Mouse (Mus musculus): ENCODE data around the gene Cd22. TPM values are rescaled to one million over a fixed set of nuclear protein-coding genes. Genes with fewer than 3 reads are reported as not detected.
"Not testable (repeated sequence)": the region's sequence is repeated elsewhere in the genome, so short reads cannot be mapped to it uniquely, and the experiment has no call there.

Gene Cd22
- polyA plus RNA-seq, 1 experiment from 2014 or later, result not detected

DNA sequence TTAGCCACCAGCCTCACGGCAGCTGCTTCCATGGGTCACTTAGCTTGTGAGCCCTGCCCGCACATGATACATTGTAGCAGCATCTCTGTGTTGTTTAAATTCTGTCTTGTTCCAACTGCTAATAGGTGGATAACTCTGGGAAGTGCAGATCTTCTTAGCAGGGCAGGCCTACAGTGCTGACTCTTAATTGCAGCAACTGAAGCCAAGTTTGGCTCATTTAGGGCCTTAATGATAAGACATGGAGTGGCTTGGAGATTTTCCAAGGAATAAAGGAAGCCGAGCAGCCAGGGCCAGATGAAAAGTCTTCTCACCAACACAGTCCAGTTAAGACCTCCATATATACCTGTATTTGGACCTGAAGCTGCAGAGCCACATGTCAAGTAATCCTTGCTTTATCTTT is 39.8 kb downstream of the Cd22 start:
- H3K27me3 ChIP-seq (ENCODE audit: control insufficient read depth, insufficient read depth, low read length), result no peaks in the 10 kb centered on the region
- ATAC-seq (ENCODE audit: low FRiP score) (no peak), DNase-seq (ENCODE audit: low spot score) (no peak)

DNA sequence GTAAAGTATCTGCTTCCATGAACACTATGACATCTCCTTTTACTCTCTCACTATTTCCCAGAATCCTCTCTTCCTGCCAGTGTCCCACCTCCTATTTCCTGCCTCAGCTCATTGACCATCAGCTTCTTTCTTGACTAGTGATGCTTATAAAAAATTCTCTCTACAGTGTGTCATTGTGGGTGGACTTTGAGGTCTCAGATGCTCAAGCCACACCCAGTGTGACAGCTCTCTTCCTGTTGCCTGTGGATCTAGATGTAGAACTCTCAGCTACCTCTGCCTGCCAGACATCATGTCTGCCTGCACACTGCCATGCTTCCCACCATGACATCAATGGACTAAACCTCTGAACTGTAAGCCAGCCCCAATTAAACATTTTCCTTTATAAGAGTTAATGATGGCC is 42.9 kb downstream of the Cd22 start:
- H3K27me3 ChIP-seq (ENCODE audit: control insufficient read depth, insufficient read depth, low read length), result no peaks in the 10 kb centered on the region
- no peak for DNase-seq (ENCODE audit: low spot score)
- H3K4me3 ChIP-seq (ENCODE audit: low read depth, low read length), result no peak overlapping the region
- no peak overlapping the region for H3K27ac ChIP-seq (ENCODE audit: low read depth, low read length)
- ATAC-seq (ENCODE audit: low FRiP score), result no peak
- H3K36me3 ChIP-seq (ENCODE audit: control insufficient read depth, insufficient read depth, low read length), result no peaks in the 10 kb centered on the region
- H3K9me3 ChIP-seq (ENCODE audit: control insufficient read depth, low read length), result no peaks in the 10 kb centered on the region
- no peaks in the 10 kb centered on the region for H3K4me1 ChIP-seq (replicated peaks; ENCODE audit: control insufficient read depth, insufficient read depth, low read length)
- no peak overlapping the region for H3K4me2 ChIP-seq (replicated peaks; ENCODE audit: low read depth, low read length)
- no peak overlapping the region for H3K9ac ChIP-seq (ENCODE audit: low read depth, low read length)

More for the DNA sequence above, 39.8 kb downstream of the Cd22 start:
- H3K4me1 ChIP-seq (replicated peaks; ENCODE audit: control insufficient read depth, insufficient read depth, low read length), result no peaks in the 10 kb centered on the region
- 85% methylated on average over 3 of the region's 3 CpGs for WGBS
- no peak overlapping the region for H3K4me2 ChIP-seq (replicated peaks; ENCODE audit: low read depth, low read length)
- H3K9ac ChIP-seq (ENCODE audit: low read depth, low read length), result no peak overlapping the region
- H3K9me3 ChIP-seq (ENCODE audit: control insufficient read depth, low read length), result no peaks in the 10 kb centered on the region
- H3K27ac ChIP-seq (ENCODE audit: low read depth, low read length), result no peak overlapping the region
- no peaks in the 10 kb centered on the region for H3K36me3 ChIP-seq (ENCODE audit: control insufficient read depth, insufficient read depth, low read length)
- no peak overlapping the region for H3K4me3 ChIP-seq (ENCODE audit: low read depth, low read length)

- WGBS, result 39% methylated on average over 9 of the region's 11 CpGs
- H3K9ac ChIP-seq (ENCODE audit: low read depth, low read length); H3K4me1 ChIP-seq (replicated peaks; ENCODE audit: control insufficient read depth, insufficient read depth, low read length); H3K4me2 ChIP-seq (replicated peaks; ENCODE audit: low read depth, low read length); H3K36me3 ChIP-seq (ENCODE audit: control insufficient read depth, insufficient read depth, low read length); H3K27me3 ChIP-seq (ENCODE audit: control insufficient read depth, insufficient read depth, low read length); DNase-seq (ENCODE audit: low spot score); ATAC-seq (ENCODE audit: low FRiP score); H3K9me3 ChIP-seq (ENCODE audit: control insufficient read depth, low read length); H3K27ac ChIP-seq (ENCODE audit: low read depth, low read length); H3K4me3 ChIP-seq (ENCODE audit: low read depth, low read length): not testable (repeated sequence)
Measured at GRCm38 (mm10) chr7:30832684-30833083, 47.5 kb downstream of the Cd22 start.

GRCm38 (mm10) chr7:30832261-30832660 is 47.9 kb downstream of the Cd22 start:
- H3K9ac ChIP-seq (ENCODE audit: low read depth, low read length), result no peak overlapping the region
- WGBS, result 72% methylated on average over 13 of the region's 17 CpGs
- DNase-seq (ENCODE audit: low spot score), result no peak
- H3K36me3 ChIP-seq (ENCODE audit: control insufficient read depth, insufficient read depth, low read length), result no peaks in the 10 kb centered on the region
- no peak for ATAC-seq (ENCODE audit: low FRiP score)
- H3K4me3 ChIP-seq (ENCODE audit: low read depth, low read length), result no peak overlapping the region
- H3K4me2 ChIP-seq (replicated peaks; ENCODE audit: low read depth, low read length), result no peak overlapping the region
- no peaks in the 10 kb centered on the region for H3K27me3 ChIP-seq (ENCODE audit: control insufficient read depth, insufficient read depth, low read length)
- H3K27ac ChIP-seq (ENCODE audit: low read depth, low read length), result no peak overlapping the region
- H3K4me1 ChIP-seq (replicated peaks; ENCODE audit: control insufficient read depth, insufficient read depth, low read length), result no peaks in the 10 kb centered on the region
- no peaks in the 10 kb centered on the region for H3K9me3 ChIP-seq (ENCODE audit: control insufficient read depth, low read length)

GRCm38 (mm10) chr7:30829428-30829827 is 50.7 kb downstream of the Cd22 start:
- Histone ChIP-seq H3K27ac (ENCODE audit: low read depth, low read length) (no peak overlapping the region), H3K36me3 (ENCODE audit: control insufficient read depth, insufficient read depth, low read length) (no peaks in the 10 kb centered on the region), H3K4me3 (ENCODE audit: low read depth, low read length) (no peak overlapping the region), H3K9me3 (ENCODE audit: control insufficient read depth, low read length) (no peaks in the 10 kb centered on the region), H3K4me1 (replicated peaks; ENCODE audit: control insufficient read depth, insufficient read depth, low read length) (no peaks in the 10 kb centered on the region), H3K4me2 (replicated peaks; ENCODE audit: low read depth, low read length) (no peak overlapping the region), H3K9ac (ENCODE audit: low read depth, low read length) (no peak overlapping the region), H3K27me3 (ENCODE audit: control insufficient read depth, insufficient read depth, low read length) (no peaks in the 10 kb centered on the region)
- ATAC-seq (ENCODE audit: low FRiP score), result no peak
- no peak for DNase-seq (ENCODE audit: low spot score)
- 66% methylated on average over 3 of the region's 3 CpGs for WGBS

DNA sequence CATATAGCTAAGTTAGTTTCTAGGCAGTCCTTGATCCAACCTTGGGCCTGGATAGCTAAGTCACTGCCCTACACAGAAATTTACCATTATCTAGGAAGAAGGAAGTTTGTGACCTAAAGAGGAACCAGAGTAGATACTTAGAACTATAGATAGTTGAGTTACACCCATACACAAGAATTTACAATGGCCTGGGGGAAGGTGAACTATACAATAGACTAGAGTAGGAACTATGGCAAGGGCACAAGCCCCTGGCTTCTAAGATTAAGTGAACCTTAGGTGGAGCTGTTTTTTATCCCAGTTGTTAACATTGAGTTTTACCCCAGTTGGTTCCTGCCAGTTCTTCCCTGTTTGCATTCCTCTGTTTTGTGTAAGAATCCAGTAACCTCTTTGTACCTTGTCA is 51.3 kb downstream of the Cd22 start:
- H3K9ac ChIP-seq (ENCODE audit: low read depth, low read length); H3K4me3 ChIP-seq (ENCODE audit: low read depth, low read length); DNase-seq (ENCODE audit: low spot score); H3K27ac ChIP-seq (ENCODE audit: low read depth, low read length); H3K4me2 ChIP-seq (replicated peaks; ENCODE audit: low read depth, low read length); H3K36me3 ChIP-seq (ENCODE audit: control insufficient read depth, insufficient read depth, low read length); H3K4me1 ChIP-seq (replicated peaks; ENCODE audit: control insufficient read depth, insufficient read depth, low read length); ATAC-seq (ENCODE audit: low FRiP score); H3K27me3 ChIP-seq (ENCODE audit: control insufficient read depth, insufficient read depth, low read length); H3K9me3 ChIP-seq (ENCODE audit: control insufficient read depth, low read length): not testable (repeated sequence)

- ATAC-seq (ENCODE audit: low FRiP score) (no peak), DNase-seq (ENCODE audit: low spot score) (no peak)
- H3K9ac ChIP-seq (ENCODE audit: low read depth, low read length), result no peak overlapping the region
- H3K36me3 ChIP-seq (ENCODE audit: control insufficient read depth, insufficient read depth, low read length), result no peaks in the 10 kb centered on the region
- H3K27ac ChIP-seq (ENCODE audit: low read depth, low read length), result no peak overlapping the region
- H3K27me3 ChIP-seq (ENCODE audit: control insufficient read depth, insufficient read depth, low read length), result no peaks in the 10 kb centered on the region
- no peak overlapping the region for H3K4me2 ChIP-seq (replicated peaks; ENCODE audit: low read depth, low read length)
- no peaks in the 10 kb centered on the region for H3K4me1 ChIP-seq (replicated peaks; ENCODE audit: control insufficient read depth, insufficient read depth, low read length)
- H3K4me3 ChIP-seq (ENCODE audit: low read depth, low read length), result no peak overlapping the region
- no peaks in the 10 kb centered on the region for H3K9me3 ChIP-seq (ENCODE audit: control insufficient read depth, low read length)
- 94% methylated on average over 10 of the region's 10 CpGs for WGBS
Measured at GRCm38 (mm10) chr7:30826660-30827059, 53.5 kb downstream of the Cd22 start.

GRCm38 (mm10) chr7:30824306-30824705 is 55.8 kb downstream of the Cd22 start:
- Histone ChIP-seq H3K9me3 (ENCODE audit: control insufficient read depth, low read length) (no peaks in the 10 kb centered on the region), H3K4me2 (replicated peaks; ENCODE audit: low read depth, low read length) (no peak overlapping the region), H3K9ac (ENCODE audit: low read depth, low read length) (no peak overlapping the region), H3K27ac (ENCODE audit: low read depth, low read length) (no peak overlapping the region), H3K4me3 (ENCODE audit: low read depth, low read length) (no peak overlapping the region), H3K27me3 (ENCODE audit: control insufficient read depth, insufficient read depth, low read length) (no peaks in the 10 kb centered on the region), H3K4me1 (replicated peaks; ENCODE audit: control insufficient read depth, insufficient read depth, low read length) (no peaks in the 10 kb centered on the region), H3K36me3 (ENCODE audit: control insufficient read depth, insufficient read depth, low read length) (no peaks in the 10 kb centered on the region)
- DNase-seq (ENCODE audit: low spot score), result no peak
- 90% methylated on average over 3 of the region's 3 CpGs for WGBS
- no peak for ATAC-seq (ENCODE audit: low FRiP score)

DNA sequence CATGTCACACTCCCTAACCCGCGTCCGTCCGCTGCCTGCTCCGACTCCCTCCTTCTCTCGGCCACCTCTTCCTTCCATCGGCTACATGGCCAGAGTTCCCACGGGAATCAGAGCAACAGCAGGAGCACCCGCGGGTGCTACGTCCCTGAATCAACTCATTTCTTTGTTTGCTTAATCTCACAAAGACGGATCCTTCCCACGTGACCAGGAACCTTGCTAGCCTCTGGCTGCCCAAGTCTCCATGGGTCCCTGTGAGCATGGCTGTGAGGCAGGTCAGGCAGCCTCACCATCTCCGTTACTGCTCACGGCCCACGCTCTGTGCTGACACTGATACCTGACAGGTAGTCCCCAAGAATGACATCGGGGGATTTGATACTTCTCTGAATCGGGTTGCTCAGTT is 56.5 kb downstream of the Cd22 start, which contains the start of gene Ffar2:
TSS of gene Ffar2 (minus strand) at position 101 of the 400 bp plus-strand sequence.
- H3K4me2 ChIP-seq (replicated peaks; ENCODE audit: low read depth, low read length), result no peak within 1 kb of the TSS
- no peak within 1 kb of the TSS for H3K4me3 ChIP-seq (ENCODE audit: low read depth, low read length)
- H3K36me3 ChIP-seq (ENCODE audit: control insufficient read depth, insufficient read depth, low read length), result no peaks in the 10 kb centered on the region
- no peaks in the 10 kb centered on the region for H3K4me1 ChIP-seq (replicated peaks; ENCODE audit: control insufficient read depth, insufficient read depth, low read length)
- H3K27ac ChIP-seq (ENCODE audit: low read depth, low read length), result no peak within 1 kb of the TSS
- no peak for DNase-seq (ENCODE audit: low spot score)
- H3K27me3 ChIP-seq (ENCODE audit: control insufficient read depth, insufficient read depth, low read length), result no peaks in the 10 kb centered on the region
- H3K9ac ChIP-seq (ENCODE audit: low read depth, low read length), result no peak within 1 kb of the TSS
- ATAC-seq (ENCODE audit: low FRiP score), result no peak
- WGBS, result 90% methylated on average over 18 of the region's 18 CpGs
- no peaks in the 10 kb centered on the region for H3K9me3 ChIP-seq (ENCODE audit: control insufficient read depth, low read length)
